15 mouse cellular contexts compared by ENCODE assay signal in genomic region chr9:3846375-3846774, GRCm38 (mm10).
"Had no signal": no experiment of that assay in that cellular context is flagged by ENCODE, and none has a peak within 500 bp of the region (broad histone marks: within the 10 kb centered on the region; RNA-seq: fewer than 3 reads in every experiment).

No protein-coding gene starts in this region.

- DNase-seq: kidney, adult 8-10 months; layer of hippocampus, postnatal 36 days; liver, embryonic 13.5 days; lung, adult 2 months; lung, postnatal 14 days; lung, postnatal 4 days; midbrain, embryonic 14.5 days; right cerebral cortex, postnatal 25 days; spleen, adult 18-20 months; thymus, postnatal 25 days had no signal

- H3K9me3 ChIP-seq: liver, embryonic 13.5 days; stomach, embryonic 15.5 days had no signal

- H3K36me3 ChIP-seq: liver, embryonic 13.5 days; stomach, embryonic 15.5 days had no signal

- H3K4me3 ChIP-seq: left cerebral cortex, adult 2 months; liver, embryonic 13.5 days; stomach, embryonic 15.5 days had no signal

- H3K27me3 ChIP-seq: liver, embryonic 13.5 days; stomach, embryonic 15.5 days had no signal

- H3K4me1 ChIP-seq: liver, embryonic 13.5 days; stomach, embryonic 15.5 days had no signal

- H3K4me2 ChIP-seq: liver, embryonic 13.5 days; midbrain, embryonic 11.5 days; stomach, embryonic 15.5 days had no signal

- H3K9ac ChIP-seq: liver, embryonic 13.5 days; stomach, embryonic 15.5 days had no signal

- H3K27ac ChIP-seq: left cerebral cortex, adult 2 months; liver, embryonic 13.5 days; stomach, embryonic 15.5 days had no signal

- ATAC-seq: inflammation-experienced regulatory T-cells, adult 6 months; intestine, embryonic 16.5 days had no signal
